Mouse (Mus musculus) lung, adult 2 months (tissue): ENCODE data around the gene Abcd3.

Experiments used
- CTCF ChIP-seq: fragments of 200-500 bp; IDR thresholded peaks from 2 replicates; pipeline ENCODE4 v1.5.1; 2011; ENCODE audit warnings: mild to moderate bottlenecking, low read length, control low read depth; ENCODE audit not compliant: insufficient read depth
- POLR2A ChIP-seq: fragments of 200-500 bp; IDR thresholded peaks from 2 replicates; pipeline ENCODE4 v1.6.1; 2011; ENCODE audit warnings: low read depth, mild to moderate bottlenecking, control low read depth, low read length, borderline replicate concordance; ENCODE audit errors: extremely low read depth

DNA sequence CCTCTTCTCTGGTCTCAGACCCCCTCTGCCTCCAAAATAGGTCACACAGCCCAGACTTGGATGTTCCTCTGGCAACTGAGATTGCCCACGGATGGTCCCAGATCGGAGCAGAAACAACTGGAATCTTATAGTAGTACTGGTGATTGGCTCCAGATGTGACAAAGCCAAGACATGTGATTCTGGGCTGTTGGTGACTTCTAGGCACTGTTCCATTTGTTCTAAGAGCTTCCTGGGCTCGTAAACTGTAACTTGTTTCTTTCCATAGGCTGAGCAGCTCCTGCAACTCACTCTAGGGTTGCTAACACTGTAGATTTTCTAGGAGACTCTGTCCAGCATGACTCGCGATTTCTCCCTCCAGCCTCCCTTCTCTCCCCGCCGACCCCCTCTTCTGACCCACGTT lies 96.4 kb downstream of the Abcd3 start:
- TF ChIP-seq POLR2A, result no peak
- no peak for TF ChIP-seq CTCF
